Mouse (Mus musculus): ENCODE measurements at regions not wholly inside any gene's neighbourhood (a gene's known extent, or its start where the extent isn't known, plus 50 kb on each side); places are given as distances from the start of the nearest gene placed in this dataset.

- TF ChIP-seq E2F4 (IDR thresholded peaks at IDR 0.05; ENCODE audit: insufficient read depth) (no peak), CEBPB (IDR thresholded peaks at IDR 0.05; ENCODE audit: insufficient read depth, poor library complexity, severe bottlenecking) (no peak), MYOG (IDR thresholded peaks at IDR 0.05; ENCODE audit: control insufficient read depth in 1 of 3, insufficient read depth in 1 of 3, insufficient read length in 2 of 3, low read depth in 2 of 3) (no peak), SRF (IDR thresholded peaks at IDR 0.05; ENCODE audit: control insufficient read depth, insufficient read length, low read depth) (no peak), MAX (IDR thresholded peaks at IDR 0.05; ENCODE audit: low read depth) (no peak), POLR2A (IDR thresholded peaks at IDR 0.05; ENCODE audit: insufficient read length, low read depth) (no peak)
- Histone ChIP-seq H3K27me3 (ENCODE audit: control insufficient read depth, insufficient read depth, insufficient read length) (no peaks in the 10 kb centered on the region), H3K36me3 (ENCODE audit: control insufficient read depth, insufficient read depth) (no peaks in the 10 kb centered on the region), H3K4me2 (ENCODE audit: low read depth) (no peak overlapping the region), H3K79me2 (ENCODE audit: control insufficient read depth, insufficient read depth) (no peaks in the 10 kb centered on the region), H3ac (ENCODE audit: control insufficient read depth, insufficient read length) (no peak overlapping the region), H3K4me3 (no peak overlapping the region)
Measured at GRCm38 (mm10) chr8:57705957-57706356, 53.1 kb upstream of the Galnt7 start.

DNA sequence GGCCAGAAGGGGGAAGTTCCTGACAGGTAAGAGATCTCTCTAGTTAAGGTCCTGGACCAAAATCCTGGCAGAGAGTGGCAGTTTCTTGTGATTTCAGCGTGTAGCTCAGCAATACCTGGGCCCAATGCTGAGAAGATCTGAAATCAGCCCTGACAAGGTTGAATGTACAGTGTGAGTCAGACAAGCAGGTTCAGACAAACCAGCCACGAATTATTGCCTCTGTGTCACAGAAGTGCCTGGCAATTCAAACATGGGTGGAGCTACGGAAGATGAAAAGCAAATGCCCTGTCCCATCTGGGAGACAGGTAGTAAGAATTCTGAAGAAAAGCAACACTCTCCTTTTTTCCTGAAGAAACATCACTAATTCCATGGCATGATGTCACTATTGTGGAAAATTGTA, 51.3 kb upstream of the Galnt7 start:
- Histone ChIP-seq H3ac (ENCODE audit: control insufficient read depth, insufficient read length) (no peak overlapping the region), H3K4me3 (no peak overlapping the region), H3K4me2 (ENCODE audit: low read depth) (no peak overlapping the region), H3K27me3 (ENCODE audit: control insufficient read depth, insufficient read depth, insufficient read length) (no peaks in the 10 kb centered on the region), H3K79me2 (ENCODE audit: control insufficient read depth, insufficient read depth) (no peaks in the 10 kb centered on the region), H3K36me3 (ENCODE audit: control insufficient read depth, insufficient read depth) (no peaks in the 10 kb centered on the region)
- no peak for TF ChIP-seq USF1 (IDR thresholded peaks at IDR 0.05; ENCODE audit: low read depth)
- no peak for TF ChIP-seq REST (IDR thresholded peaks at IDR 0.05; ENCODE audit: insufficient read depth, insufficient read length)
- TF ChIP-seq MYOG (IDR thresholded peaks at IDR 0.05; ENCODE audit: control insufficient read depth in 1 of 3, insufficient read depth in 1 of 3, insufficient read length in 2 of 3, low read depth in 2 of 3): no peak
- TF ChIP-seq TCF12 (IDR thresholded peaks at IDR 0.05; ENCODE audit: insufficient read depth, poor library complexity, severe bottlenecking): no peak
- no peak for TF ChIP-seq POLR2AphosphoS2 (IDR thresholded peaks at IDR 0.05; ENCODE audit: insufficient read length, low read depth)
- no peak for TF ChIP-seq MYOD1 (IDR thresholded peaks at IDR 0.05; ENCODE audit: control insufficient read depth in 1 of 3, insufficient read length in 2 of 3, low read depth in 2 of 3)
- TF ChIP-seq TCF3 (IDR thresholded peaks at IDR 0.05; ENCODE audit: insufficient read length, low read depth): no peak
- TF ChIP-seq E2F4 (IDR thresholded peaks at IDR 0.05; ENCODE audit: insufficient read depth): no peak
- TF ChIP-seq POLR2A (IDR thresholded peaks at IDR 0.05; ENCODE audit: insufficient read length, low read depth): no peak
- no peak for TF ChIP-seq CEBPB (IDR thresholded peaks at IDR 0.05; ENCODE audit: insufficient read depth, poor library complexity, severe bottlenecking)
- TF ChIP-seq SRF (IDR thresholded peaks at IDR 0.05; ENCODE audit: control insufficient read depth, insufficient read length, low read depth): no peak
- TF ChIP-seq MAX (IDR thresholded peaks at IDR 0.05; ENCODE audit: low read depth): no peak

DNA sequence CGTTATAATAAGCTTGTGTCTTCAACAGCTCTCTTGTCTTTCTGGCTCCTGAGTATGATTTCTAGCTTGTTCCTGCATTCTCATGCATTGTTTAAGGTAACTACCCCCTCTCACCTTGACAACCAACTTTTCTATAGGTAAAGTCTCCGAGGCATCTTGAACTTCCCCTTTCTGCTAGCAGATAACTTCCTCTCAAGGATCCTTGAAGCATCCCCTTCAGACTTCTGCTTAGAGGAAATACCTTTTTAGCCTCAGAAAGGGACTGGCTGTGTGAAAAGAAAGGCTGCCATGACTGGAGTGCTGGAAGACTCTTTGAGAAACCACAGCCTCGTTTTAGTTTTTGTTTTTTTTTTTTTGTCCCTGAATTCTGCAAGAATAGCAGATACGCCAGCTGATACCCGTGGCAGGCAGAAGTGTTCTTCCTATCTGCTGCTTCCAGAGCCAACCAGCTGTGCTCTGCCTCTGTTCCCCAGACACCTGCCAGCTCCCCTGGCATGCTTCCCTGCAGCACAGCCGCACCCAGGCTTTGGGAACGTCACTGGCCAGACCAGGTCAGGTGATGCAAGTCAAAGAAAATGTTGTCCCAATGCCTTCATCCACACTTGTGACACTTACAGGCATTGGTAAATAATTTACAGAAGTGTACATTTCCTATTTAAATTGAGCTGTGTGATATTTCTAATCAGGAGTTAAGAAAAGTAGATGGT, 49.7 kb upstream of the Galnt7 start:
- Histone ChIP-seq H3K79me2 (ENCODE audit: control insufficient read depth, insufficient read depth) (no peaks in the 10 kb centered on the region), H3K4me2 (ENCODE audit: low read depth) (no peak overlapping the region), H3K4me3 (no peak overlapping the region), H3K36me3 (ENCODE audit: control insufficient read depth, insufficient read depth) (no peaks in the 10 kb centered on the region), H3K27me3 (ENCODE audit: control insufficient read depth, insufficient read depth, insufficient read length) (no peaks in the 10 kb centered on the region), H3ac (ENCODE audit: control insufficient read depth, insufficient read length) (no peak overlapping the region)
- no peak for TF ChIP-seq POLR2A (IDR thresholded peaks at IDR 0.05; ENCODE audit: insufficient read length, low read depth)
- TF ChIP-seq TCF12 (IDR thresholded peaks at IDR 0.05; ENCODE audit: insufficient read depth, poor library complexity, severe bottlenecking): no peak
- no peak for TF ChIP-seq USF1 (IDR thresholded peaks at IDR 0.05; ENCODE audit: low read depth)
- no peak for TF ChIP-seq CEBPB (IDR thresholded peaks at IDR 0.05; ENCODE audit: insufficient read depth, poor library complexity, severe bottlenecking)
- no peak for TF ChIP-seq REST (IDR thresholded peaks at IDR 0.05; ENCODE audit: insufficient read depth, insufficient read length)
- no peak for TF ChIP-seq SRF (IDR thresholded peaks at IDR 0.05; ENCODE audit: control insufficient read depth, insufficient read length, low read depth)
- no peak for TF ChIP-seq TCF3 (IDR thresholded peaks at IDR 0.05; ENCODE audit: insufficient read length, low read depth)
- TF ChIP-seq POLR2AphosphoS2 (IDR thresholded peaks at IDR 0.05; ENCODE audit: insufficient read length, low read depth): no peak
- no peak for TF ChIP-seq MAX (IDR thresholded peaks at IDR 0.05; ENCODE audit: low read depth)
- peak in 1 of 3 experiments; percentile 72 for TF ChIP-seq MYOG (IDR thresholded peaks at IDR 0.05; ENCODE audit: control insufficient read depth in 1 of 3, insufficient read depth in 1 of 3, insufficient read length in 2 of 3, low read depth in 2 of 3)
- TF ChIP-seq E2F4 (IDR thresholded peaks at IDR 0.05; ENCODE audit: insufficient read depth): no peak
- peak in 2 of 3 experiments; percentile 35 to 53 for TF ChIP-seq MYOD1 (IDR thresholded peaks at IDR 0.05; ENCODE audit: control insufficient read depth in 1 of 3, insufficient read length in 2 of 3, low read depth in 2 of 3)

All from myocyte (in vitro differentiated cells).